Mouse (Mus musculus): ENCODE measurements around the gene Abtb2. TPM values are rescaled to one million over a fixed set of nuclear protein-coding genes. Genes with fewer than 3 reads are reported as not detected.

Abtb2 gene
- total RNA-seq, 1 experiment = 5.5 TPM

DNA sequence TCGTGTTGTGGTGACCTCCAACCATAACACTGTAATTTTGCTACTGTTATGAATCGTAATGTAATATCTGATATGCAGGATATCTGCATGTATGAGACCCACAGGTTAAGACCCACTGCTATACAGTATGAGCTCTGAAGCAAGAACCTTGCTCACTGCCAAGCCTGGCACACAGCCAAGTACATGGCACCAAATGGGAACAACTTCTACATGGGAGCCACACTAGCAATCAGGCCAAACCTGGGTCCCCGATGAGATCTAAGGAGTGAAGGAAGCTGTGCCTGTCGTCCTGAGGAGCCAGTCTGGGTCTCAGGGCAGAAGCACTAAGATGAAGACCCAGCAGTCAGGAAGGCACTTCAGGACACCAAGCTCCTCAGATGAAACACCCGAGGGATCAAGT is 179.4 kb downstream of the Abtb2 start:
- H3K9me3 ChIP-seq (ENCODE audit: control insufficient read depth, insufficient read depth, low read depth, low read length) = no peaks in the 10 kb centered on the region
- H3K27ac ChIP-seq (ENCODE audit: insufficient read depth, low read depth, low read length, poor library complexity, severe bottlenecking) = no peak overlapping the region
- no peak overlapping the region for H3K4me3 ChIP-seq (ENCODE audit: insufficient read depth in 1 of 2, low read depth in 1 of 2, low read length in 2 of 2, poor library complexity in 1 of 2, severe bottlenecking in 1 of 2)
- no peak overlapping the region for H3K9ac ChIP-seq (ENCODE audit: insufficient read depth, low read depth, low read length, poor library complexity, severe bottlenecking)
- peaks cover 54% of the 10 kb centered on the region for H3K36me3 ChIP-seq (ENCODE audit: control insufficient read depth, insufficient read depth, low read length, poor library complexity, severe bottlenecking)
- in situ Hi-C loops (cut with MboI; ENCODE audit: low sequenced_read_pairs in 2 of 2, unreplicated experiment in 2 of 2) = no loop called here
- no peak for DNase-seq (ENCODE audit: low read depth, low spot score)
- peaks cover 0 to 4% of the 10 kb centered on the region in 2 experiments; a peak in 1 of 4 replicates for H3K4me1 ChIP-seq (ENCODE audit: control insufficient read depth in 2 of 2, insufficient read depth in 2 of 2, low read length in 2 of 2, poor library complexity in 1 of 2)
- TF ChIP-seq ZNF384 (IDR thresholded peaks at IDR 0.05; ENCODE audit: low read depth, low read length) (no peak), CHD2 (IDR thresholded peaks at IDR 0.05; ENCODE audit: low read depth, low read length) (no peak), ZC3H11A (IDR thresholded peaks at IDR 0.05; ENCODE audit: borderline replicate concordance, low read depth, low read length) (no peak), MAFK (IDR thresholded peaks at IDR 0.05; ENCODE audit: insufficient read depth, low read depth, low read length) (no peak), HCFC1 (IDR thresholded peaks at IDR 0.05; ENCODE audit: borderline replicate concordance, insufficient read depth, low read length) (no peak)

DNA sequence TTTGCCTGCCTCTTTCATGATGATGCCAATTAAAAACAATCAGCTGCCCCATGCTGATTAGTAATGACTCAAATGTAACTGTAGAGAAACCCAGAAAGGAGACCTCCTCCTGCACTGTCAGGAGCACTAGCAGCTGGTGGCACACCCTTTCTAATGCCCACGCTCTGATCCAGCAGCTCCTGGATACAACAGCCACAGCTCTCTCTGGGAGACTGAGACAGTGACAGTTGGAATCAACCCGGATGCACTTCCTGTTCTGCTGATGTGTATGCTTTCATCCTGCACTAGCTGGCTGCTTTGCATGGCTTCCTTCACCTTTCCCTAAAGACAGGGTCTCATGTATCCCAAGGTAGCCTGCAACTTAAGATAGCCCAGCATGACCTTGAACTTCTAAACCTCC is 180.0 kb downstream of the Abtb2 start:
- no peaks in the 10 kb centered on the region for H3K9me3 ChIP-seq (ENCODE audit: control insufficient read depth, insufficient read depth, low read depth, low read length)
- TF ChIP-seq CHD2 (IDR thresholded peaks at IDR 0.05; ENCODE audit: low read depth, low read length) = no peak
- no peak for TF ChIP-seq MAFK (IDR thresholded peaks at IDR 0.05; ENCODE audit: insufficient read depth, low read depth, low read length)
- no peak for TF ChIP-seq ZNF384 (IDR thresholded peaks at IDR 0.05; ENCODE audit: low read depth, low read length)
- no peak for TF ChIP-seq HCFC1 (IDR thresholded peaks at IDR 0.05; ENCODE audit: borderline replicate concordance, insufficient read depth, low read length)
- TF ChIP-seq ZC3H11A (IDR thresholded peaks at IDR 0.05; ENCODE audit: borderline replicate concordance, low read depth, low read length) = no peak
- no peak for DNase-seq (ENCODE audit: low read depth, low spot score)
- peaks cover 0 to 4% of the 10 kb centered on the region in 2 experiments; a peak in 1 of 4 replicates for H3K4me1 ChIP-seq (ENCODE audit: control insufficient read depth in 2 of 2, insufficient read depth in 2 of 2, low read length in 2 of 2, poor library complexity in 1 of 2)
- H3K4me3 ChIP-seq (ENCODE audit: insufficient read depth in 1 of 2, low read depth in 1 of 2, low read length in 2 of 2, poor library complexity in 1 of 2, severe bottlenecking in 1 of 2) = no peak overlapping the region
- no peak overlapping the region for H3K27ac ChIP-seq (ENCODE audit: insufficient read depth, low read depth, low read length, poor library complexity, severe bottlenecking)
- in situ Hi-C loops (cut with MboI; ENCODE audit: low sequenced_read_pairs in 2 of 2, unreplicated experiment in 2 of 2) = no loop called here
- H3K9ac ChIP-seq (ENCODE audit: insufficient read depth, low read depth, low read length, poor library complexity, severe bottlenecking) = no peak overlapping the region
- peaks cover 56% of the 10 kb centered on the region for H3K36me3 ChIP-seq (ENCODE audit: control insufficient read depth, insufficient read depth, low read length, poor library complexity, severe bottlenecking)

DNA sequence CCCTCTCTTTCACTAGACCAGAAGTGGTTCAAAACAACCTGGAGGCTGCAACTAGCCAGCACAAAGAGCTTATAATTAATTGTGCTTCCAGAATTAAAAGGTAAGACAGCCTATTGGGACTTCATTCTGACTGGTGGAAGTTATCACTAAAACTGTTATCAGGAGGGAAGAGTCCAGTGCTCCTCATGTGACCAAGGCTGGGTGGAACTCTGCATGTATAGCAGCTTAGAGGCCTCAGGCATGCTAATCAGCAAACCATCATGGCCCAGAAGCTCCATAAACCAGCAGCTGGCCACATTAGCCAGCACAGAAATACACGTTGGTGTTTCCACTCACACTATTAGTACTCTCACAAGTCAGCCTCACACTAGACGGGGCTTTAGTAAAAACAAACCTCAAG is 180.7 kb downstream of the Abtb2 start:
- Histone ChIP-seq H3K4me3 (ENCODE audit: insufficient read depth in 1 of 2, low read depth in 1 of 2, low read length in 2 of 2, poor library complexity in 1 of 2, severe bottlenecking in 1 of 2) (no peak overlapping the region), H3K4me1 (ENCODE audit: control insufficient read depth in 2 of 2, insufficient read depth in 2 of 2, low read length in 2 of 2, poor library complexity in 1 of 2) (peaks cover 0 to 4% of the 10 kb centered on the region in 2 experiments; a peak in 1 of 4 replicates), H3K9me3 (ENCODE audit: control insufficient read depth, insufficient read depth, low read depth, low read length) (no peaks in the 10 kb centered on the region), H3K36me3 (ENCODE audit: control insufficient read depth, insufficient read depth, low read length, poor library complexity, severe bottlenecking) (peaks cover 58% of the 10 kb centered on the region), H3K9ac (ENCODE audit: insufficient read depth, low read depth, low read length, poor library complexity, severe bottlenecking) (no peak overlapping the region), H3K27ac (ENCODE audit: insufficient read depth, low read depth, low read length, poor library complexity, severe bottlenecking) (no peak overlapping the region)
- TF ChIP-seq ZNF384 (IDR thresholded peaks at IDR 0.05; ENCODE audit: low read depth, low read length) = no peak
- DNase-seq (ENCODE audit: low read depth, low spot score) = no peak
- in situ Hi-C loops (cut with MboI; ENCODE audit: low sequenced_read_pairs in 2 of 2, unreplicated experiment in 2 of 2) = no loop called here

DNA sequence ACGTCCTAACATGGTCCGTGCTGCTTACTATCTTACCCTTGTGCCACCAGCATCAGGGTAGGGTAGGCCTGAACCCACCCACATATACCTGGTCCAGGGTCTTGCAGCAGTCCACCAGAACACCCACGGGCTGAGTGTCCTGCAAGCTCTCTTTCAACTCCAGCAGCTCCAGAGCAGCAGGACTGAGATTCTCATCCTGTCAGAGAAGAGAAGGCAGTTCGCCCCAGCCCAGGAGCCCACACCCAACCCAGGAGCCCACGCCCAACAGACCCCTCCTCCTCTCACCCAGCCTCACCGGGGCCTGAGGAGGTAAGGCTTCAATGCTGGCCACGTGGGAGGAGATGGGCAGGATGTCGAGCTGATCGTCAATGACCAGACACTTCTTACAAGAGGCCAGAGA is 181.8 kb downstream of the Abtb2 start:
- in situ Hi-C loops (cut with MboI; ENCODE audit: low sequenced_read_pairs in 2 of 2, unreplicated experiment in 2 of 2) = no loop called here
- no peak for DNase-seq (ENCODE audit: low read depth, low spot score)
- peaks cover 57% of the 10 kb centered on the region for H3K36me3 ChIP-seq (ENCODE audit: control insufficient read depth, insufficient read depth, low read length, poor library complexity, severe bottlenecking)
- peaks cover 0 to 4% of the 10 kb centered on the region in 2 experiments; a peak in 1 of 4 replicates for H3K4me1 ChIP-seq (ENCODE audit: control insufficient read depth in 2 of 2, insufficient read depth in 2 of 2, low read length in 2 of 2, poor library complexity in 1 of 2)
- H3K9me3 ChIP-seq (ENCODE audit: control insufficient read depth, insufficient read depth, low read depth, low read length) = no peaks in the 10 kb centered on the region
- no peak overlapping the region for H3K27ac ChIP-seq (ENCODE audit: insufficient read depth, low read depth, low read length, poor library complexity, severe bottlenecking)
- no peak overlapping the region for H3K9ac ChIP-seq (ENCODE audit: insufficient read depth, low read depth, low read length, poor library complexity, severe bottlenecking)
- no peak overlapping the region for H3K4me3 ChIP-seq (ENCODE audit: insufficient read depth in 1 of 2, low read depth in 1 of 2, low read length in 2 of 2, poor library complexity in 1 of 2, severe bottlenecking in 1 of 2)
- TF ChIP-seq ZNF384 (IDR thresholded peaks at IDR 0.05; ENCODE audit: low read depth, low read length) = no peak
- no peak for TF ChIP-seq MAFK (IDR thresholded peaks at IDR 0.05; ENCODE audit: insufficient read depth, low read depth, low read length)
- TF ChIP-seq CHD2 (IDR thresholded peaks at IDR 0.05; ENCODE audit: low read depth, low read length) = no peak
- no peak for TF ChIP-seq HCFC1 (IDR thresholded peaks at IDR 0.05; ENCODE audit: borderline replicate concordance, insufficient read depth, low read length)
- no peak for TF ChIP-seq ZC3H11A (IDR thresholded peaks at IDR 0.05; ENCODE audit: borderline replicate concordance, low read depth, low read length)

DNA sequence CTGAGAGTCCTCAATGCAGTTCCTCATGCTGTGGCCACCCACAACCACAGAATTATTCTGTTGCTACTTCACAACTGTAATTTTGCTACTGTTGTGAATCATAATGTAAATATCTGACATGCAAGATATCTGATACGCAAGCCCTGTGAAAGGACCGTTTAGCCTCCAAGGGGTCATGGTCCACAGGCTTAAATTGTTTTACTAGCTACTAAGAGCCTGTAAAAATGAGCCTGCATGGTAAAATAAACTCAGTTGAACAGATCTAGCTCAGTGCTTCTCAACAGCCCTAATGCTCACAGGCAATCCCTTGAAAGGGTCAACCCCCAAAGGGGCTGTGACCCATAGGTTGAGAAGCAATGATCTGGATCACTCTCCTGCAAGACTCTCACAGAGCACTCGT is 183.0 kb downstream of the Abtb2 start:
- Histone ChIP-seq H3K36me3 (ENCODE audit: control insufficient read depth, insufficient read depth, low read length, poor library complexity, severe bottlenecking) (peaks cover 57% of the 10 kb centered on the region), H3K4me1 (ENCODE audit: control insufficient read depth in 2 of 2, insufficient read depth in 2 of 2, low read length in 2 of 2, poor library complexity in 1 of 2) (peaks cover 0 to 4% of the 10 kb centered on the region in 2 experiments; a peak in 1 of 4 replicates), H3K9me3 (ENCODE audit: control insufficient read depth, insufficient read depth, low read depth, low read length) (no peaks in the 10 kb centered on the region), H3K9ac (ENCODE audit: insufficient read depth, low read depth, low read length, poor library complexity, severe bottlenecking) (no peak overlapping the region), H3K27ac (ENCODE audit: insufficient read depth, low read depth, low read length, poor library complexity, severe bottlenecking) (no peak overlapping the region), H3K4me3 (ENCODE audit: insufficient read depth in 1 of 2, low read depth in 1 of 2, low read length in 2 of 2, poor library complexity in 1 of 2, severe bottlenecking in 1 of 2) (no peak overlapping the region)
- TF ChIP-seq MAFK (IDR thresholded peaks at IDR 0.05; ENCODE audit: insufficient read depth, low read depth, low read length) (no peak), CHD2 (IDR thresholded peaks at IDR 0.05; ENCODE audit: low read depth, low read length) (no peak), HCFC1 (IDR thresholded peaks at IDR 0.05; ENCODE audit: borderline replicate concordance, insufficient read depth, low read length) (no peak), ZNF384 (IDR thresholded peaks at IDR 0.05; ENCODE audit: low read depth, low read length) (no peak), ZC3H11A (IDR thresholded peaks at IDR 0.05; ENCODE audit: borderline replicate concordance, low read depth, low read length) (no peak)
- in situ Hi-C loops (cut with MboI; ENCODE audit: low sequenced_read_pairs in 2 of 2, unreplicated experiment in 2 of 2) = no loop called here
- DNase-seq (ENCODE audit: low read depth, low spot score) = no peak

Data from ES-E14 (cell line).